Mouse (Mus musculus) megakaryocyte, embryonic 14.5 days (primary cell): Measurements from ENCODE around the gene Abca13. TPM values are rescaled to one million over a fixed set of nuclear protein-coding genes. Genes with fewer than 3 reads are reported as not detected.
"Not testable (repeated sequence)": the region's sequence is repeated elsewhere in the genome, so short reads cannot be mapped to it uniquely, and the experiment has no call there.

ENCODE experiments used
- H3K27me3 ChIP-seq: replicated peaks from 2 replicates; pipeline ENCODE3; 2012; ENCODE audit warnings: inconsistent platforms
- H3K36me3 ChIP-seq: replicated peaks from 2 replicates; pipeline ENCODE3; 2012; ENCODE audit warnings: low read length, inconsistent platforms, mixed read lengths
- H3K4me1 ChIP-seq: 2 replicates; pipeline ENCODE4 v1.6.1; 2012; ENCODE audit warnings: inconsistent platforms
- H3K4me3 ChIP-seq: replicated peaks from 2 replicates; pipeline ENCODE3; 2012; ENCODE audit warnings: moderate library complexity, mild to moderate bottlenecking, inconsistent platforms
- H3K9me3 ChIP-seq: 2 replicates; pipeline ENCODE4 v1.6.1; 2012; ENCODE audit warnings: inconsistent platforms
- FLI1 ChIP-seq: IDR thresholded peaks from 2 replicates; pipeline ENCODE4 v1.6.1; 2012; ENCODE audit warnings: low read length, inconsistent platforms, mixed read lengths
- GATA1 ChIP-seq: IDR thresholded peaks from 3 replicates; pipeline ENCODE4 v1.6.1; 2012; ENCODE audit warnings: mixed read lengths, low read length, inconsistent platforms, borderline replicate concordance
- polyA plus RNA-seq: library from polyadenylated mRNA; stranded (reverse); fragments of >175 nt; gene quantifications from 2 replicates; pipeline ENCODE4 v1.2.3, GENCODE M21; 2012; ENCODE audit warnings: low replicate concordance; ENCODE audit not compliant: insufficient read depth

Gene Abca13
- polyA plus RNA-seq, 1 experiment, result not detected

DNA sequence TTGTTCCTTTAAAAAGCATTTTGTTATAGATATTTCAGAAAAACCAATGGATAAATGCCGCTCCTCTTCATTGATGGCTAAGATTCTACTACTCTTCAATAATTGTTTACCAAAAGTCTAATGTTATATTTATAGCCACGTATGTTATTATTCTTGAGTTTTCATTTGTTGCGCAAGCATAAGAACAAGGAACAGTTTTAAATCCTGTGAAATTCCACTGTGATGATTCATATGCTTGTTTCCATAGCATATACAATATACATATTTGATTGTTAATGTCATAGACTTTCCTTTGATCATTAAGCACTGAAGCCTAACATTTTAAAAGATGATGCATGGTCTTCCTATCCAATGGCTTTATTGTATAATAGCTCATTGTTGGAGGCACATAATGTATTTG lies 3.1 kb downstream of the Abca13 start:
- no peak overlapping the region for H3K4me3 ChIP-seq
- no peaks in the 10 kb centered on the region for H3K27me3 ChIP-seq
- H3K36me3 ChIP-seq, result no peaks in the 10 kb centered on the region
- TF ChIP-seq GATA1 (no peak), FLI1 (no peak)
- H3K4me1 ChIP-seq, result peaks cover 10% of the 10 kb centered on the region
- peaks cover 7% of the 10 kb centered on the region; the same call in 1 of the 2 replicates for H3K9me3 ChIP-seq

DNA sequence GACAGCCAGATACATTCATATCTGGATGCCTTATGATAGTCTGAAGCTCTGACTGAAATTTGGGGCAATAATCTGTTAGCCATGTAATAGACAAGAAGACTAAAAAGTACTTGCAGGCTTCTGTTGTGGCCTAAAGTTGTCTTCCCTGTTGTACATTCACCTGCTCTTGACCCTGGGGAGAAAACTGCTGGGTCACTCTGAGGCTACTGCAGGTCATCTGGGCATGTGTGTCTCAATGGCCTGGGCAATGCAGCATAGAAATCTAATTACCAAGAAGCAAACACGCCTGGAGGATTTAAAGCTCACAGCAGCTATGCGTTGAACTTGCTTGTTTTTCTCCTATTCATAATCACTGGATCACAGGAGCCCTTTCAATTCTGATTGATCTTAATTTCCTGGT lies 8.1 kb downstream of the Abca13 start:
- Histone ChIP-seq H3K9me3 (no peaks in the 10 kb centered on the region), H3K4me3 (no peak overlapping the region), H3K27me3 (no peaks in the 10 kb centered on the region), H3K4me1 (no peaks in the 10 kb centered on the region), H3K36me3 (no peaks in the 10 kb centered on the region)
- no peak for TF ChIP-seq FLI1
- no peak for TF ChIP-seq GATA1

DNA sequence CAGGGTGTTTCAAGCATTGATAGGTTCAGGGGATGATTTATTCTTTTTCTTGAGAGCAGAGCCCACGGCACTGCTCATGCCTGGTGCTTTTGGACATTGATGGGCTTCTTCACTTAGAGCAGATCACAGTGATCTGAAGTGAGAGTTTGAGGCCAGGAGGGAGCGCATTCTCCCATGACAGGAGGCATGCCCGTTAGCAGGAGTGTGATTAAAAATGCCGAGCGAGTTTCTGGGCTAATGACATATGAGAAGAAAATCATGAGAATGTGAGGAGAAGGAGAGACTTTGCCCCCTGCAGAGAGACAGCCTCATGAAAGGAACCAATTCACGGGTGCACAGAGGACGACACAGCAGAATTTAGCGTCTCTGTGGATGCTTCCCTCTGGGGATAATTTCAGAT lies 19.0 kb downstream of the Abca13 start:
- Histone ChIP-seq H3K4me3 (no peak overlapping the region), H3K27me3 (no peaks in the 10 kb centered on the region), H3K4me1 (no peaks in the 10 kb centered on the region), H3K9me3 (no peaks in the 10 kb centered on the region), H3K36me3 (no peaks in the 10 kb centered on the region)
- no peak for TF ChIP-seq GATA1

DNA sequence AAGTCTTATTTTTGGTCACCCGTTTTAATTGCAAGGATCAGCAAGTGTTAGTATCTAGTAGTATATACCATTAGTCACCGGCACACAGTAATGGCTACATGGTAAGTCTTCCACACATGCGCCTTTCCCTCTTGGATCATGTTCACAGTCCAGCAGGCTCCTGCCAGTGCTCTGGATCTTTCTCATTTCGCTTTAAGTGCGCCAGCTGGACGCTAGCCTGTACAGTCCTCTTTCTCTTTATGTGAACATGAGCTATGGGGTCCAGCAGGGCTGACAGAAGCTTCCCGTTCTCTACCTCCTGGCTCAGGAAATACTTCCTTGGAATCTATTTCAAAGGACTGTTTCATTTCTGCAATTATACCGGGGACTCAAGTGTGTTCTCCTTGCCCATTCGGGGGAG lies 21.8 kb downstream of the Abca13 start:
- TF ChIP-seq GATA1, result no peak
- TF ChIP-seq FLI1, result no peak
- Histone ChIP-seq H3K27me3 (no peaks in the 10 kb centered on the region), H3K4me1 (no peaks in the 10 kb centered on the region)

DNA sequence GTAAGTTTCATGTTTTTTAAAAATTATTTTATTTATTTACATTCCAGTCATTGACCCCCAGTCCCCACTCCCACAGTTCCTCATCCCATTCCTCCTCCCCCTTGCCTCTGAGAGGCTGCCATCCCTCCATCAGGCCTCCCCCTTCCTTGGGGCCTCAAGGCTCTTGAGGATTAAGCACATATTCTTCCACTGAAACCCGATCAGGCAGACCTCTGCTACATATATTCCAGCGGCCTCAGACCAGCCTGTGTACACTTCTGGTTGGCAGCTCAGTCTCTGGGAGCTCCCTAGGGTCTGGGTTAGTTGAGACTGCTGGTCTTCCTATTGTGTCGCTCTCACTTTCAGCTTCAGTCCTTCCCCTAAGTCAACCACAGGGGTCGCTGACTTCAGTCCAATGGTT lies 24.5 kb downstream of the Abca13 start:
- H3K4me1 ChIP-seq, result no peaks in the 10 kb centered on the region
- H3K9me3 ChIP-seq, result no peaks in the 10 kb centered on the region
- H3K36me3 ChIP-seq, result no peaks in the 10 kb centered on the region
- H3K27me3 ChIP-seq, result no peaks in the 10 kb centered on the region
- no peak overlapping the region for H3K4me3 ChIP-seq
- no peak for TF ChIP-seq FLI1
- no peak for TF ChIP-seq GATA1

More for the DNA sequence above, 21.8 kb downstream of the Abca13 start:
- H3K9me3 ChIP-seq, result no peaks in the 10 kb centered on the region
- H3K36me3 ChIP-seq, result no peaks in the 10 kb centered on the region
- no peak overlapping the region for H3K4me3 ChIP-seq

DNA sequence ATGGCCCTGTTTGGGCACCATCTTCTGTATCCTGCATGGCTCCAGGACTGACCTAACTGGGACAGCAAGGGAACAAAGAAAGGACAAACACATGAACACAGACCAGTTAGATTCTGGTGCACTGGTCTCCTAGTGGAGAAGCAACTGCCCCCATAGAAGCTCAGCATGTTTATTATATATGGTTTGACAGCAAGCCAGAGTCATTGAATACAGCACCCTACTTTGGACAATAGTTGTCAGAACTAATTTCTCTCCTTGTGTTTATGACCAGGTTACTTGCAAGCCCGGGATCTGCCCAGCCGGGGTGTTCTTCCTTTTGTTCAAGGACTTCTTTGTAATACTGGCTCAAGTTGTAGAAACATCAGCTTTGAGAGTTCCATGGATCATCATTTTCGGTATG lies 28.8 kb downstream of the Abca13 start:
- no peaks in the 10 kb centered on the region for H3K27me3 ChIP-seq
- no peaks in the 10 kb centered on the region for H3K9me3 ChIP-seq
- H3K4me3 ChIP-seq, result no peak overlapping the region
- TF ChIP-seq FLI1, result no peak
- TF ChIP-seq GATA1, result no peak
- no peaks in the 10 kb centered on the region for H3K36me3 ChIP-seq
- no peaks in the 10 kb centered on the region for H3K4me1 ChIP-seq

DNA sequence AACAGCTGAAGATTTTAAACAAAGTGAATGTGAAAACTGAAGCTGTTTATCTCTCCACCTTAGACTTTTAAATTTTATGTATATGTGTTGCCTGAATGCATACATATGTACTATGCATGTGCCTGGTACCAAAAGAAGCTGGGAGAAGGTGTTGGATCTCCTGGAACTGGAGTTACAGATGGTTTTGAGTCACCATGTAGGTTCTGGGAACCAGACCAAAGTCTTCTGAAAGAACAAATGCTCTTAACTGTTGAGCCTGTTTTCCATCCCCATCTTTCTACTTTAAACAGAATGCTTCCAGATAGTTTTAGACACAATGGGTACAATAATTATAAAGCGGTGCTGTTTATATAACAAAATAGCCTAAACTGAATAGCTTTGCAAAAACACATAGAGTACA lies 29.9 kb downstream of the Abca13 start:
- Histone ChIP-seq H3K9me3 (no peaks in the 10 kb centered on the region), H3K36me3 (no peaks in the 10 kb centered on the region), H3K4me1 (no peaks in the 10 kb centered on the region), H3K27me3 (no peaks in the 10 kb centered on the region), H3K4me3 (no peak overlapping the region)
- TF ChIP-seq FLI1, result no peak
- no peak for TF ChIP-seq GATA1

DNA sequence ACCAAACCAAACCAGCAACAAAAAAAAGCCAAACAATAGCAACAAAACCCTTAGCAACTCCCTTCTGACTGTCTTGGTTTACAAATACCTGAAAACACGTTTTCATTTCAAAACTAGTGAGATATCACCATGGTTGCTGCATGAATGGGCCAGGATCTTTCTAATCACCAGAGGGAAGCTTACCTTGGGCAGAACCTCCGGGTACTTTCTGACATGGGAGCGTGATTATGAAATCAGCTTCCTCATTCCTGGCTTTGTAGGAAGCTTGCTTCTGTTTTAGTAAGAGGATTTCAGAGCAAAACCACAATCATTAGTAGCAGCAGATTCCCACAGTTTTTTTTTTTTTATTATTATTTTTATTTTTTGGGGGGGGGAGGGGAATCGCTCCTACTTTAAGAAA lies 34.7 kb downstream of the Abca13 start:
- Histone ChIP-seq H3K9me3 (peaks cover 3% of the 10 kb centered on the region; the same call in 1 of the 2 replicates), H3K4me3 (no peak overlapping the region), H3K27me3 (no peaks in the 10 kb centered on the region), H3K4me1 (no peaks in the 10 kb centered on the region), H3K36me3 (no peaks in the 10 kb centered on the region)
- TF ChIP-seq FLI1, result no peak
- TF ChIP-seq GATA1, result no peak

DNA sequence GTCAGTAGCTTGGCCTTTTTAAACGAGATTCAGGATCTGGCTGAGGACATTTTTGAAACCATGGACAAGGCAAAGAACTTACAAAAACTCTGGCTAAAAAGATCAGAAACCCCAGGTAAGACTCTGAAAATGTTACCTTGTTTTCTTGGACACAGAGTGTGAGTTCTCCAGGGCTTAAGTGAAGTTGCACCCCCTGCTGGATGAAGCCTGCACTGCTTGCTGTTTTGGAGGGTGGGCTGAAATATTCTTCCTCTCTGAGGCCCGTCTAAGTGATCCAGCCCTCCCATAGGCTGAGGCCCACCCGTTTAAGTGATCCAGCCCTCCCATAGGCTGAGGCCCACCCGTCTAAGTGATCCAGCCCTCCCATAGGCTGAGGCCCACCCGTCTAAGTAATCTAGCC lies 57.9 kb downstream of the Abca13 start:
- H3K4me1 ChIP-seq, H3K4me3 ChIP-seq, H3K36me3 ChIP-seq, H3K27me3 ChIP-seq, H3K9me3 ChIP-seq: not testable (repeated sequence)

DNA sequence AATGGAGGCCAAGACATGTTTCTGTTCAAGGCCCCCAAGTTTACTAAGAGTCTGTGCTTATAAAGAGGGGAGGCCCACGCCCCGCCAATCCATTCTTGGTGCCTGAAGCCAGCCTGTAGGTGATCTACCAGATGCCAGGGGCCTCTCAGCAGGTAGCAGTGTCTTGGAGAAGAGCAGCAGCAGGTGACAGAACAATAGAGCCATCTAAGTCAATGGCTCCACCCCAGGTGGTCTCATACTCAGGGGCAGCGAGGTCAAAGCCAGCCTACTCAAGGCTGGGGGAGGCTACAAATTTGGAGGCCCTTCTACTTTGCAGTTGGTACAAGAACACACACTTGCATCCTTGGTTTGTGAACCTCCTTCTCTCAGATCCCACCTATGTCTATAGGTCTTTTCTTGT lies 71.3 kb downstream of the Abca13 start:
- not testable (repeated sequence) for H3K4me1 ChIP-seq, H3K27me3 ChIP-seq, H3K9me3 ChIP-seq, H3K36me3 ChIP-seq, H3K4me3 ChIP-seq

DNA sequence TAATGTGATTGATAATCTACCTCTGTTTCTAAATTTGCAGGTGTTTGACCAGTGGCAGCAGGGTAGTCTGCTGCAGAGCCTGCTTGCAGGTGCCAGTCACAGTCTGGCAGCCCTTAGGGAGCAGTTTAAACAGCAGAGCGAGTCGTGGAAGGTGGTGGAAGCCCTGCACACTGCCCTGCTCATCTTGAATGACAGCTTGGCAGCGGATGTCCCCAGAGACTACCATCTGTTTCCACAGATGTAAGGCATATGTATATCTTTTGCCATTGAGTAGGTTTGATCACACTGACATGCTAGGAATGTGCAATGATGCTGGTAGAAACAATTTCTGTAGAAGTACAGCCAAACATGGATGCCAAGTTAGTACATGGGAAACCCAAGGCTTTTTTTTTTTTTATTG lies 77.3 kb downstream of the Abca13 start:
- Histone ChIP-seq H3K4me1 (no peaks in the 10 kb centered on the region), H3K27me3 (no peaks in the 10 kb centered on the region), H3K9me3 (no peaks in the 10 kb centered on the region; the same call in 1 of the 2 replicates), H3K36me3 (no peaks in the 10 kb centered on the region), H3K4me3 (no peak overlapping the region)
- TF ChIP-seq FLI1 (no peak), GATA1 (no peak)

DNA sequence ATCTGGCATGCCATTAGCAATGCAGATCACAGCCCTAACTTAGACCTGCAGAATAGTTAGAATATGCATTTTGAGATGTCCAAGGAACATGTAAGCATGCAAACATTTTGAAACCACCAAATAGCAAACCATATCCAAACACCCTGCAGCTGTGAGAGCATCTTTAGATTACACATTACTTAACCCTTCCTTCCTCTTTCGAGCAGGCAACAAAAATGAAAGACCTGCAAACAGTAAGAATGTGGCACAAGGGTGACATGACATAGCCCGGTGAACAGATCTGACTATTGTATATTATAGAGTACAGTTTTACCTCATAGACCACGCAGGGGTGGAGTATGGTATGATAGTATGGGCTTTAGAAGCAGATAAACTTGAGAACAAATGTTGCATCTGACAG lies 93.5 kb downstream of the Abca13 start:
- H3K36me3 ChIP-seq, result no peaks in the 10 kb centered on the region
- no peaks in the 10 kb centered on the region for H3K9me3 ChIP-seq
- TF ChIP-seq FLI1 (no peak), GATA1 (no peak)
- no peak overlapping the region for H3K4me3 ChIP-seq
- H3K4me1 ChIP-seq, result no peaks in the 10 kb centered on the region
- no peaks in the 10 kb centered on the region for H3K27me3 ChIP-seq
